Comparison of ENCODE assay signal across 8 mouse cellular contexts in the genomic region with DNA sequence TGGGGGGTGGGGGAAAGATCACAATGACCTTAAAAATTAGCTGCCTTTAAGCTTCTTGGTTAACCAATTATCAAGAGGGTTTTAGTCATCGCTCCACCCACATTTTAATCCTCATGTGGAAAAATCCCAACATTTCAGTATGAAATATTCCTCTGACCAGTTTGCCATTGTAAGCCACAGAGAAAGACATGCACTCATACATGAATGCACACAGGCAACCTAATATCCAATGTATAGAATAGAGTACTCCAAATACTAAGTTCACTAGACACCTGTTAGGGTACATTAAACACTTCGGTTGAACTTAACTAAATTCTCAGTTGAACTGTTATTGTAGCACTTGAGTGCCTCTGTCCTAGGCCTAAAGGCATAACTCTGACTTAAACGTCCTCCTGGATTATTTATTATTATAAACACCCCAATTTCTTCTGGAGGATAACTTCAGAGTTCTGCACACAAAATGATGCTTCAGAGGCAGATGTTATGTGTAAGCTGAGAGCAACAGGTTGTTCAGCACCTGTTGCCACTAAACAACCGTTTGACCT. TPM values are rescaled to one million over a fixed set of nuclear protein-coding genes. Genes with fewer than 3 reads are reported as not detected.
DNase-seq lines count a peak whose midpoint lies in the region; ATAC-seq and TF ChIP-seq lines count a peak whose summit lies in the region.

No protein-coding gene starts in this region.

- H3K27me3 ChIP-seq in lung, embryonic 15.5 days = no peaks in the 10 kb centered on the region
- no peaks in the 10 kb centered on the region for H3K27me3 ChIP-seq in forebrain, embryonic 15.5 days
- H3K27me3 ChIP-seq in limb, embryonic 14.5 days (ENCODE audit: control insufficient read depth, insufficient read depth, low read length) = peaks cover 7% of the 10 kb centered on the region; the same call in 1 of the 2 replicates
- no peaks in the 10 kb centered on the region for H3K27me3 ChIP-seq in small intestine, adult 2 months (ENCODE audit: control insufficient read depth, insufficient read depth, low read length)

- no peaks in the 10 kb centered on the region for H3K9me3 ChIP-seq in lung, embryonic 15.5 days
- H3K9me3 ChIP-seq in forebrain, embryonic 15.5 days = no peaks in the 10 kb centered on the region
- no peaks in the 10 kb centered on the region for H3K9me3 ChIP-seq in limb, embryonic 14.5 days (ENCODE audit: control insufficient read depth, low read length)

- no peak overlapping the region for H3K27ac ChIP-seq in lung, embryonic 15.5 days
- H3K27ac ChIP-seq in forebrain, embryonic 15.5 days (replicated peaks) = no peak overlapping the region
- no peak overlapping the region for H3K27ac ChIP-seq in limb, embryonic 14.5 days (replicated peaks; ENCODE audit: low read depth, low read length)
- peak overlapping the region; percentile 99 for H3K27ac ChIP-seq in small intestine, adult 2 months (ENCODE audit: insufficient read depth, low read depth, low read length)

- no peak for TF ChIP-seq POLR2A in limb, embryonic 14.5 days (IDR thresholded peaks at IDR 0.05; ENCODE audit: borderline replicate concordance, extremely low read depth, insufficient read depth, insufficient read length)
- TF ChIP-seq POLR2A in small intestine, adult 2 months (IDR thresholded peaks at IDR 0.05; ENCODE audit: low read depth, low read length) = no peak

- DNase-seq in lung, adult 18-20 months = no peak
- no peak for DNase-seq in limb, embryonic 14.5 days (ENCODE audit: low spot score)
- no peak for DNase-seq in thymus, postnatal 0 days (ENCODE audit: low spot score)
- DNase-seq in urinary bladder, adult 2 months (ENCODE audit: low spot score) = no peak
- DNase-seq in testis, postnatal 14 days (ENCODE audit: low spot score) = no peak

- peak overlapping the region; percentile 78 for H3K4me2 ChIP-seq in lung, embryonic 15.5 days
- peak overlapping the region; percentile 82 for H3K4me2 ChIP-seq in forebrain, embryonic 15.5 days (replicated peaks)
- peak overlapping the region; percentile 78 for H3K4me2 ChIP-seq in limb, embryonic 14.5 days (replicated peaks; ENCODE audit: low read depth, low read length, severe bottlenecking)

- WGBS in lung, embryonic 15.5 days = 53% methylated on average over 4 of the region's 4 CpGs
- WGBS in forebrain, embryonic 15.5 days = 77% methylated on average over 4 of the region's 4 CpGs
- WGBS in limb, embryonic 14.5 days = 61% methylated on average over 4 of the region's 4 CpGs
- 28% methylated on average over 4 of the region's 4 CpGs for WGBS in small intestine, adult 2 months

- H3K36me3 ChIP-seq in lung, embryonic 15.5 days = no peaks in the 10 kb centered on the region
- H3K36me3 ChIP-seq in forebrain, embryonic 15.5 days = no peaks in the 10 kb centered on the region
- H3K36me3 ChIP-seq in limb, embryonic 14.5 days (ENCODE audit: control insufficient read depth, insufficient read depth, low read length) = no peaks in the 10 kb centered on the region; the same call in 1 of the 2 replicates
- H3K36me3 ChIP-seq in small intestine, adult 2 months (ENCODE audit: control insufficient read depth, insufficient read depth, low read length) = peaks cover 22% of the 10 kb centered on the region

- no peak for ATAC-seq in lung, embryonic 15.5 days (ENCODE audit: borderline replicate concordance, extremely low read depth, low FRiP score, low TSS enrichment)
- no peak for ATAC-seq in forebrain, embryonic 15.5 days (replicated peaks)
- ATAC-seq in limb, embryonic 14.5 days (ENCODE audit: low FRiP score, low read depth) = no peak

- H3K4me1 ChIP-seq in lung, embryonic 15.5 days = peaks cover 61% of the 10 kb centered on the region
- H3K4me1 ChIP-seq in forebrain, embryonic 15.5 days = peaks cover 70% of the 10 kb centered on the region
- peaks cover 63% of the 10 kb centered on the region for H3K4me1 ChIP-seq in limb, embryonic 14.5 days (ENCODE audit: control insufficient read depth, insufficient read depth, low read length)
- peaks cover 18% of the 10 kb centered on the region; the same call in 1 of the 2 replicates for H3K4me1 ChIP-seq in small intestine, adult 2 months (ENCODE audit: control insufficient read depth, insufficient read depth, insufficient read length, low read length)

- no peak for TF ChIP-seq CTCF in small intestine, adult 2 months (IDR thresholded peaks at IDR 0.05; ENCODE audit: extremely low read depth, insufficient read length, insufficient replicate concordance, low read depth, low read length)

- H3K9ac ChIP-seq in lung, embryonic 15.5 days = no peak overlapping the region
- no peak overlapping the region for H3K9ac ChIP-seq in forebrain, embryonic 15.5 days (replicated peaks)
- H3K9ac ChIP-seq in limb, embryonic 14.5 days (ENCODE audit: low read depth, low read length, severe bottlenecking) = no peak overlapping the region

- peak overlapping the region; percentile 86 for H3K4me3 ChIP-seq in lung, embryonic 15.5 days
- peak overlapping the region; percentile 79; the same call in 1 of the 2 replicates for H3K4me3 ChIP-seq in forebrain, embryonic 15.5 days
- H3K4me3 ChIP-seq in limb, embryonic 14.5 days (replicated peaks; ENCODE audit: low read length) = peak overlapping the region; percentile 97
- peak overlapping the region; percentile 87; the same call in 1 of the 2 replicates for H3K4me3 ChIP-seq in small intestine, adult 2 months (ENCODE audit: low read depth, low read length)

RNA-seq across cellular contexts. Expression of a gene that starts 1.9 kb away (rescaled TPM):
- 99.7 and 117 TPM in 2 replicates for polyA plus RNA-seq in lung, embryonic 15.5 days (2015; fragmentation: Nextera tagmentation; extraction: Ambion mirVana)
- 39.7 and 43.7 TPM in 2 replicates for polyA plus RNA-seq in forebrain, embryonic 15.5 days (2015; fragmentation: Nextera tagmentation; extraction: Ambion mirVana)
- polyA plus RNA-seq in limb, embryonic 14.5 days (2012; rRNA removed) = 157 and 167 TPM in 2 replicates
- 128 and 129 TPM in 2 replicates for polyA plus RNA-seq in limb, embryonic 14.5 days (2014; fragmentation: Nextera tagmentation; extraction: Ambion mirVana)
- 458 and 1,132 TPM in 2 replicates for polyA plus RNA-seq in small intestine, adult 2 months (2012; rRNA removed)
- 106 and 112 TPM in 2 replicates for polyA plus RNA-seq in thymus, postnatal 0 days (2015; fragmentation: Nextera tagmentation; extraction: Ambion mirVana)
- 253 and 274 TPM in 2 replicates for polyA plus RNA-seq in urinary bladder, adult 2 months (2012; rRNA removed)
